Mouse (Mus musculus) C2C12 (cell line): Measurements from ENCODE around the gene Relb.

Experiments
- CEBPB ChIP-seq: IDR thresholded peaks from one replicate; pipeline ENCODE4 v1.6.1; 2011; ENCODE audit warnings: low read depth, mild to moderate bottlenecking, control low read depth, moderate library complexity
- CTCF ChIP-seq: IDR thresholded peaks from one replicate; pipeline ENCODE4 v1.5.1; 2011; ENCODE audit not compliant: control insufficient read depth, insufficient read depth, insufficient read length
- FOSL1 ChIP-seq: IDR thresholded peaks from one replicate; pipeline ENCODE4 v1.8.0; 2011; ENCODE audit warnings: mild to moderate bottlenecking, low read length; ENCODE audit not compliant: poor library complexity, insufficient read depth, severe bottlenecking
- MYOD1 ChIP-seq: IDR thresholded peaks from one replicate; pipeline ENCODE4 v1.6.1; 2011; ENCODE audit warnings: low read depth; ENCODE audit not compliant: control insufficient read depth, insufficient read length
- USF1 ChIP-seq: IDR thresholded peaks from one replicate; pipeline ENCODE4 v1.6.1; 2011; ENCODE audit warnings: low read depth, mild to moderate bottlenecking, control low read depth, moderate library complexity

GRCm38 (mm10) chr7:19562643-19563410 is 66.4 kb downstream of the Relb start, which contains the start of gene Ppp1r37:
- TF ChIP-seq USF1, result no peak
- no peak for TF ChIP-seq CTCF
- no peak for TF ChIP-seq MYOD1
- no peak for TF ChIP-seq FOSL1
- no peak for TF ChIP-seq CEBPB
